Mouse (Mus musculus): ENCODE data around the gene Zp3. TPM values are rescaled to one million over a fixed set of nuclear protein-coding genes. Genes with fewer than 3 reads are reported as not detected.

Zp3 gene
- polyA plus RNA-seq, 2 experiments, result 0.37 to 0.38 TPM

DNA sequence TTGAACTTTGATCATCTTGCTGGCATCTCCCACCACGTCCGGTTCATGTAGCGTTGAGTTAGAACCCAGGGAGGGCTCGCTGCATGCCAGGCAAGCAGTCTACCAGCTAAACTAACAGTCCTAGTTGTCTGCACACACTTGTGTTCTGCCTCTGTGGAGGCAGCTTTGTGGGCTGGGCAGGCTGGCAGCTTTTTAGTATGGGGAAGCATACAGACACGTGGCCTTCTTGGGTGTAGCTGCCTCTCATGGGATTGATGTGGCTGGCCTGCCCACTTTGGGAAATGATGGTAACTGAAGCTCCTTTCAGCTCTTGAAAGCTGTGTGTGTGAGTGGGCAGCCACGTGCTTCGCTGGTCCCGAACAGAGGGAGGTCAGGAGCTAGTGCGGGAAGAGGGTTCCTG is 47.0 kb downstream of the Zp3 start:
- no peak for ATAC-seq (ENCODE audit: low FRiP score, low read depth)
- H3K27me3 ChIP-seq (ENCODE audit: control insufficient read depth, insufficient read depth, low read length), result no peaks in the 10 kb centered on the region
- no peak overlapping the region for H3K4me3 ChIP-seq (replicated peaks; ENCODE audit: low read length)
- no peak overlapping the region for H3K4me2 ChIP-seq (replicated peaks; ENCODE audit: low read depth, low read length, severe bottlenecking)
- H3K9ac ChIP-seq (ENCODE audit: low read depth, low read length, severe bottlenecking), result no peak overlapping the region
- H3K9me3 ChIP-seq (ENCODE audit: control insufficient read depth, low read length), result no peaks in the 10 kb centered on the region
- H3K4me1 ChIP-seq (ENCODE audit: control insufficient read depth, insufficient read depth, low read length), result no peaks in the 10 kb centered on the region
- H3K36me3 ChIP-seq (ENCODE audit: control insufficient read depth, insufficient read depth, low read length), result peaks cover 74% of the 10 kb centered on the region
- no peak for TF ChIP-seq POLR2A (IDR thresholded peaks at IDR 0.05; ENCODE audit: borderline replicate concordance, extremely low read depth, insufficient read depth, insufficient read length)
- DNase-seq (ENCODE audit: low spot score), result no peak
- WGBS, result 91% methylated on average over 9 of the region's 9 CpGs
- H3K27ac ChIP-seq (replicated peaks; ENCODE audit: low read depth, low read length), result no peak overlapping the region

DNA sequence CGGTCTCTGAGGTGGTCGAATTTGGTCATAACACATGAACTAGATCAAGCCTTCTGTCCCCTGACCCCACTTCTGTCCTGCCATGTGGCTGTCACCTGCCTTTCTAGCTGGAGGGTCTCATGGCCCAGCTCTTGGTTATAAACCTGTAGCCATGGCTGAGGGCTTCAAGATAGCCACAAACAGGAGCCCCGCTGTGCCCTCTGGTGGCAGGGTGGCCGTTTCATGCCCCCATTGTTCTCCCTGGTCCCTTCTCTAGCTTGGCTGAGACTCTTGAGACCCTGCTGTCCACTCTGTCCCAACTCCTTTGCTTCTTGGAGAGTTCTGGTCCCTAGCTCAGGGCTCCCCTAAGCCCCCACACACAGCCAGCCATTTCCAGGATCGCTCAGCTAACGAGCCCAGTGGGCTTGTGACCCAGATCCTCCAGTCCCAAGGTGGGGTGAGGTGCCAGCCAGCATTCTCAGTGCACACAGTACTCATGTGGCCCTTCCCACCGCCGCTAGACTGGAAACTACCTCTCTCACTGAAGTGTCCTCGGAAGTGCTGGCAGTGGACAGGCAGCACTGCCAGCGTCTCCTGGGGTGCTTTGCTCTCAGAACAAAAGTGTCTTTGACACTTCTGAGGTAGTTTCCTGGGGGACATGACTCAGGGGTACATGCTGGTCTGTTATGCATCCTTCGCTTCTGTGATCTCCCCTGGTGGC is 47.9 kb downstream of the Zp3 start:
- Histone ChIP-seq H3K4me3 (replicated peaks; ENCODE audit: low read length) (no peak overlapping the region), H3K36me3 (ENCODE audit: control insufficient read depth, insufficient read depth, low read length) (peaks cover 81% of the 10 kb centered on the region), H3K4me1 (ENCODE audit: control insufficient read depth, insufficient read depth, low read length) (no peaks in the 10 kb centered on the region), H3K4me2 (replicated peaks; ENCODE audit: low read depth, low read length, severe bottlenecking) (no peak overlapping the region), H3K9me3 (ENCODE audit: control insufficient read depth, low read length) (no peaks in the 10 kb centered on the region), H3K27ac (replicated peaks; ENCODE audit: low read depth, low read length) (no peak overlapping the region), H3K9ac (ENCODE audit: low read depth, low read length, severe bottlenecking) (no peak overlapping the region), H3K27me3 (ENCODE audit: control insufficient read depth, insufficient read depth, low read length) (no peaks in the 10 kb centered on the region)
- no peak for TF ChIP-seq POLR2A (IDR thresholded peaks at IDR 0.05; ENCODE audit: borderline replicate concordance, extremely low read depth, insufficient read depth, insufficient read length)
- DNase-seq (ENCODE audit: low spot score) (no peak), ATAC-seq (ENCODE audit: low FRiP score, low read depth) (no peak)
- 78% methylated on average over 11 of the region's 11 CpGs for WGBS

DNA sequence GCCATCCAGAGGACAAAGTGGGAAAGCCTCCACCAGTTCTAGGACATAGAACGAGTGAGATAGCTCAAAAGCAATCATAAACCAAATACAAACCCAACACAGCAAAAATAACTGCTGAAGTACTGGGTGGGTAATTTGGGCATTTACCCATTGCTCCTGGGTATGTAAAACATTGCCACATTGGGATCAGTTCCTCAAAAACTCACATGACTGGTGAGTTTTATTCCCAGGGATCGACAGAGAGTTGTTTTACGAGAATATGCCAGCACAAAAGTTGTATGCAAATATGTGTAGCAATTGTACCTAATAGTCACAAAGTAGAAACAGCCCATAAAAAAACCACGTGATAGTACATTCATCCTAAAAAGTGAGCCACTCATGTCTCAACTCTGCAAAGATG is 55.0 kb downstream of the Zp3 start:
- TF ChIP-seq POLR2A (IDR thresholded peaks at IDR 0.05; ENCODE audit: borderline replicate concordance, extremely low read depth, insufficient read depth, insufficient read length), result no peak
- 76% methylated on average over 4 of the region's 4 CpGs for WGBS
- ATAC-seq (ENCODE audit: low FRiP score, low read depth), result no peak

DNA sequence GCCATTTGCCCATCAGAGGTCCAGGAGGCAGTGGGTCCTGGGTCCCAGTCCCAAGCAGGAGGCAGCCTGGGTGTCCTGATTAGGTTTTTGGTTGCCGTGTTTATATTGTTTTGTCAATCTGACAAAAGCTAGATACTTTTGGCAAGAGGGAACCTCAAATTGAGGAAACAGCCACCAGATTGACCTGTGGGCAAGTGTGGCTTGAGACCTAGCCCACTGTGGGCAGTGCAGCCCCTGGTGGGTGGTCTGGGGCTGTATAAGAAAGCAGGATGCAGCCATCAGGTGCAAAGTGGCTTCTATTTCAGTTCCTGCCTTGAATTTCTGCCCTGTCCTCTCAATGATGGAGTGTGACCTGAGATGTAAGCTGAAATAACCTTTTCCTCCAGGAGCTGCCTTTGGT is 55.4 kb downstream of the Zp3 start:
- Histone ChIP-seq H3K4me1 (ENCODE audit: control insufficient read depth, insufficient read depth, low read length) (no peaks in the 10 kb centered on the region; the same call in 1 of the 2 replicates), H3K27me3 (ENCODE audit: control insufficient read depth, insufficient read depth, low read length) (no peaks in the 10 kb centered on the region), H3K27ac (replicated peaks; ENCODE audit: low read depth, low read length) (no peak overlapping the region), H3K4me3 (replicated peaks; ENCODE audit: low read length) (no peak overlapping the region), H3K36me3 (ENCODE audit: control insufficient read depth, insufficient read depth, low read length) (peaks cover 27% of the 10 kb centered on the region), H3K9ac (ENCODE audit: low read depth, low read length, severe bottlenecking) (no peak overlapping the region), H3K4me2 (replicated peaks; ENCODE audit: low read depth, low read length, severe bottlenecking) (no peak overlapping the region), H3K9me3 (ENCODE audit: control insufficient read depth, low read length) (no peaks in the 10 kb centered on the region)
- no peak for ATAC-seq (ENCODE audit: low FRiP score, low read depth)
- WGBS, result 93% methylated on average over 1 of the region's 1 CpGs
- no peak for DNase-seq (ENCODE audit: low spot score)
- TF ChIP-seq POLR2A (IDR thresholded peaks at IDR 0.05; ENCODE audit: borderline replicate concordance, extremely low read depth, insufficient read depth, insufficient read length), result no peak

More for the DNA sequence above, 55.0 kb downstream of the Zp3 start:
- H3K4me1 ChIP-seq (ENCODE audit: control insufficient read depth, insufficient read depth, low read length), result no peaks in the 10 kb centered on the region
- H3K36me3 ChIP-seq (ENCODE audit: control insufficient read depth, insufficient read depth, low read length), result peaks cover 31% of the 10 kb centered on the region
- no peak for DNase-seq (ENCODE audit: low spot score)
- no peak overlapping the region for H3K4me2 ChIP-seq (replicated peaks; ENCODE audit: low read depth, low read length, severe bottlenecking)
- no peak overlapping the region for H3K4me3 ChIP-seq (replicated peaks; ENCODE audit: low read length)
- no peak overlapping the region for H3K9ac ChIP-seq (ENCODE audit: low read depth, low read length, severe bottlenecking)
- H3K27me3 ChIP-seq (ENCODE audit: control insufficient read depth, insufficient read depth, low read length), result no peaks in the 10 kb centered on the region
- H3K9me3 ChIP-seq (ENCODE audit: control insufficient read depth, low read length), result no peaks in the 10 kb centered on the region
- no peak overlapping the region for H3K27ac ChIP-seq (replicated peaks; ENCODE audit: low read depth, low read length)

DNA sequence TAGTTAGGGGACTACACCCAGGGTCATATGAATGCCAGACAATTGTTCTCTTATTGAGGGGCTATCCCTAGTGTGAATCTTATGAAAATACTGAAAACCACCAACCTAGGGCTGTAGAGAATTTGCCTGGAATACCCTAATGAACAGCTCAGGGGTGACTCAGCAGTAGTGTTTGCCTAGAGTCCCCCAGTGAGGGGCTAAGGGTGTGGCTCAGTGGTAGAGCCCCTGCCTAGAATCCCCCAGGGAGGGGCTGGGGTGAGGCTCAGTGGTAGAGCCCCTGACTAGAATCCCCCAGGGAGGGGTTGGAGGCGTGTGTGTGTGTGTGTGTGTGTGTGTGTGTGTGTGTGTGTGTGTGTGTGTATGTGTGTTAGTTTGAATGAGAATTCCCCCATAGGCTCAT is 56.8 kb downstream of the Zp3 start:
- Histone ChIP-seq H3K4me2 (replicated peaks; ENCODE audit: low read depth, low read length, severe bottlenecking) (no peak overlapping the region), H3K9ac (ENCODE audit: low read depth, low read length, severe bottlenecking) (no peak overlapping the region), H3K36me3 (ENCODE audit: control insufficient read depth, insufficient read depth, low read length) (peaks cover 14% of the 10 kb centered on the region), H3K27me3 (ENCODE audit: control insufficient read depth, insufficient read depth, low read length) (no peaks in the 10 kb centered on the region), H3K27ac (replicated peaks; ENCODE audit: low read depth, low read length) (no peak overlapping the region), H3K9me3 (ENCODE audit: control insufficient read depth, low read length) (no peaks in the 10 kb centered on the region), H3K4me1 (ENCODE audit: control insufficient read depth, insufficient read depth, low read length) (no peaks in the 10 kb centered on the region; the same call in 1 of the 2 replicates), H3K4me3 (replicated peaks; ENCODE audit: low read length) (no peak overlapping the region)
- no peak for DNase-seq (ENCODE audit: low spot score)
- WGBS, result 100% methylated on average over 1 of the region's 1 CpGs
- no peak for ATAC-seq (ENCODE audit: low FRiP score, low read depth)
- no peak for TF ChIP-seq POLR2A (IDR thresholded peaks at IDR 0.05; ENCODE audit: borderline replicate concordance, extremely low read depth, insufficient read depth, insufficient read length)

Other genes starting within 250 kb of the Zp3 start
- 21.3 and 23.7 TPM in 2 replicates for gene Tmem120a, start 235.7 kb upstream of the Zp3 start, polyA plus RNA-seq (2012; rRNA removed)
- gene Tmem120a, start 235.7 kb upstream of the Zp3 start, polyA plus RNA-seq (2014; fragmentation: Nextera tagmentation; extraction: Ambion mirVana), result 44.3 and 48.1 TPM in 2 replicates
- 0.08 and 0.10 TPM in 2 replicates for gene Styxl1, start 201.7 kb upstream of the Zp3 start, polyA plus RNA-seq (2012; rRNA removed)
- gene Styxl1, start 201.7 kb upstream of the Zp3 start, polyA plus RNA-seq (2014; fragmentation: Nextera tagmentation; extraction: Ambion mirVana), result 0.15 TPM in 1 of 2 replicates, not detected in the other
- 339 and 354 TPM in 2 replicates for gene Mdh2, start 201.6 kb upstream of the Zp3 start, polyA plus RNA-seq (2012; rRNA removed)
- gene Mdh2, start 201.6 kb upstream of the Zp3 start, polyA plus RNA-seq (2014; fragmentation: Nextera tagmentation; extraction: Ambion mirVana), result 429 and 442 TPM in 2 replicates
- 0.53 and 0.55 TPM in 2 replicates for gene Srrm3, start 173.2 kb upstream of the Zp3 start, polyA plus RNA-seq (2012; rRNA removed)
- 0.07 and 0.12 TPM in 2 replicates for gene Srrm3, start 173.2 kb upstream of the Zp3 start, polyA plus RNA-seq (2014; fragmentation: Nextera tagmentation; extraction: Ambion mirVana)
- gene Hspb1, start 92.2 kb upstream of the Zp3 start, polyA plus RNA-seq (2012; rRNA removed), result 326 and 338 TPM in 2 replicates
- 433 and 574 TPM in 2 replicates for gene Hspb1, start 92.2 kb upstream of the Zp3 start, polyA plus RNA-seq (2014; fragmentation: Nextera tagmentation; extraction: Ambion mirVana)
- gene Ywhag, start 45.5 kb upstream of the Zp3 start, polyA plus RNA-seq (2012; rRNA removed), result 83.6 and 91.3 TPM in 2 replicates
- 72.9 and 76.9 TPM in 2 replicates for gene Ywhag, start 45.5 kb upstream of the Zp3 start, polyA plus RNA-seq (2014; fragmentation: Nextera tagmentation; extraction: Ambion mirVana)
- 6.6 and 7.2 TPM in 2 replicates for gene Ssc4d, start 5.6 kb upstream of the Zp3 start, polyA plus RNA-seq (2012; rRNA removed)
- gene Ssc4d, start 5.6 kb upstream of the Zp3 start, polyA plus RNA-seq (2014; fragmentation: Nextera tagmentation; extraction: Ambion mirVana), result 2.6 and 3.2 TPM in 2 replicates
- gene Dtx2, start 14.7 kb downstream of the Zp3 start, polyA plus RNA-seq (2012; rRNA removed), result 28.5 and 38.2 TPM in 2 replicates
- 29.5 TPM in 2 replicates for gene Dtx2, start 14.7 kb downstream of the Zp3 start, polyA plus RNA-seq (2014; fragmentation: Nextera tagmentation; extraction: Ambion mirVana)
- 0.15 and 1.1 TPM in 2 replicates for gene Upk3b, start 58.4 kb downstream of the Zp3 start, polyA plus RNA-seq (2012; rRNA removed)
- gene Upk3b, start 58.4 kb downstream of the Zp3 start, polyA plus RNA-seq (2014; fragmentation: Nextera tagmentation; extraction: Ambion mirVana), result 0.28 and 0.74 TPM in 2 replicates
- gene Upk3bl, start 74.4 kb downstream of the Zp3 start, polyA plus RNA-seq (2012; rRNA removed), result 3.0 and 7.5 TPM in 2 replicates
- gene Upk3bl, start 74.4 kb downstream of the Zp3 start, polyA plus RNA-seq (2014; fragmentation: Nextera tagmentation; extraction: Ambion mirVana), result 11.5 and 14.1 TPM in 2 replicates
- gene Rasa4, start 103.8 kb downstream of the Zp3 start, polyA plus RNA-seq (2012; rRNA removed), result 29.4 and 35.0 TPM in 2 replicates
- gene Rasa4, start 103.8 kb downstream of the Zp3 start, polyA plus RNA-seq (2014; fragmentation: Nextera tagmentation; extraction: Ambion mirVana), result 14.1 and 17.1 TPM in 2 replicates
- 148 and 156 TPM in 2 replicates for gene Polr2j, start 136.5 kb downstream of the Zp3 start, polyA plus RNA-seq (2012; rRNA removed)
- 245 and 251 TPM in 2 replicates for gene Polr2j, start 136.5 kb downstream of the Zp3 start, polyA plus RNA-seq (2014; fragmentation: Nextera tagmentation; extraction: Ambion mirVana)
- gene Lrwd1, start 156.0 kb downstream of the Zp3 start, polyA plus RNA-seq (2012; rRNA removed), result 59.4 and 71.7 TPM in 2 replicates
- gene Lrwd1, start 156.0 kb downstream of the Zp3 start, polyA plus RNA-seq (2014; fragmentation: Nextera tagmentation; extraction: Ambion mirVana), result 31.1 and 33.6 TPM in 2 replicates
- gene Alkbh4, start 156.0 kb downstream of the Zp3 start, polyA plus RNA-seq (2012; rRNA removed), result 20.0 and 28.9 TPM in 2 replicates
- 15.0 and 16.1 TPM in 2 replicates for gene Alkbh4, start 156.0 kb downstream of the Zp3 start, polyA plus RNA-seq (2014; fragmentation: Nextera tagmentation; extraction: Ambion mirVana)
- gene Orai2, start 190.6 kb downstream of the Zp3 start, polyA plus RNA-seq (2012; rRNA removed), result 13.7 and 18.4 TPM in 2 replicates
- gene Orai2, start 190.6 kb downstream of the Zp3 start, polyA plus RNA-seq (2014; fragmentation: Nextera tagmentation; extraction: Ambion mirVana), result 9.0 and 10.2 TPM in 2 replicates
- gene Prkrip1, start 218.9 kb downstream of the Zp3 start, polyA plus RNA-seq (2012; rRNA removed), result 20.4 and 32.4 TPM in 2 replicates
- gene Prkrip1, start 218.9 kb downstream of the Zp3 start, polyA plus RNA-seq (2014; fragmentation: Nextera tagmentation; extraction: Ambion mirVana), result 52.3 and 53.0 TPM in 2 replicates

Data from limb, embryonic 14.5 days (tissue).